Mouse (Mus musculus): Measurements from ENCODE around the gene Fam131c.

DNA sequence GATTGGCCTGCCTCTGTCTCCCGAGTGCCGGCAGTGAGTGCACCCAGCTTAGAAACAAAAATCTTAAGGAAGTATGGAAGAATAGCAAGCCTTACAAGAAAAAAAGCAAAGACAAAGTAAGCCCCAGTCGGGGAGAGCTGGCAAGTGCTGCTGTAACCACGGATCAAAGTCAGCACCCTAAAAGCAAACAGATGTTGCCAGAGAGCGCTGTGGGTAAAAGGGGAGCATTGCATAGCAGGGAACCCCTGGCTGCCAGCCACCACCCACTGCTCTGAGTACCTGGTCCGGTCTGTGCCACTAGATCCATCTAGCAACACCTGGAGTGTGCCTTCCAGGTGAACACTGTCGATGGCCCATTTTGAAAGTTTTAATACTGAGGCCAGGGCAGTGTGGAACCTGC, 35.8 kb upstream of the Fam131c start:
- TF ChIP-seq CTCF (IDR thresholded peaks at IDR 0.05; ENCODE audit: low read depth) = no peak
- TF ChIP-seq EP300 (IDR thresholded peaks at IDR 0.05; ENCODE audit: low read depth) = no peak
